Mouse (Mus musculus) adrenal gland, postnatal 25 days (tissue): Measurements from ENCODE around the gene Foxa1. TPM values are rescaled to one million over a fixed set of nuclear protein-coding genes. Genes with fewer than 3 reads are reported as not detected.

Source experiments
- DNase-seq: peaks from one replicate; pipeline ENCODE4 v3.0.0; 2021; ENCODE audit warnings: mixed read lengths
- total RNA-seq: library from RNA; stranded (reverse); gene quantifications from 2 replicates; pipeline ENCODE4 v1.2.3, GENCODE M21; 2021

Foxa1 gene
- total RNA-seq, 1 experiment from 2014 or later = not detected

DNA sequence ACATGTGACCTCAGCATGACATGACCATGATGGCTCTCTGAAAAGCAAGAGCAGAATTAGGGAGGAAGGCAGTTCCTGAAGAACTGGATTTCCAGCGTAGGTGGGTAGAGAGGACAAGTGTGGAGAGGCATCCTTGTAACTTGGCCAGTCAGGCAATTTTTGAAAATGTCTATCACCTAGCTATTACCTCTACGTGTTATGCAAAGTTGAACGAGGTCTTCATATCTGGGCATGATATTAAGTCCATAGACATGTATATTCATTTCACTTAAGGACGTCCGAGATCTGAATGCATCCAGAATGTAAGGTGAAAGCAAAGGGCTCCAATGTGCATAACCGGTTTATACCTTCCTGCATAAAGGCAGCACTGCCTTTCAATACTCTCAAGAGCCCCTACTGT lies 5.6 kb downstream of the Foxa1 start:
- no peak for DNase-seq

DNA sequence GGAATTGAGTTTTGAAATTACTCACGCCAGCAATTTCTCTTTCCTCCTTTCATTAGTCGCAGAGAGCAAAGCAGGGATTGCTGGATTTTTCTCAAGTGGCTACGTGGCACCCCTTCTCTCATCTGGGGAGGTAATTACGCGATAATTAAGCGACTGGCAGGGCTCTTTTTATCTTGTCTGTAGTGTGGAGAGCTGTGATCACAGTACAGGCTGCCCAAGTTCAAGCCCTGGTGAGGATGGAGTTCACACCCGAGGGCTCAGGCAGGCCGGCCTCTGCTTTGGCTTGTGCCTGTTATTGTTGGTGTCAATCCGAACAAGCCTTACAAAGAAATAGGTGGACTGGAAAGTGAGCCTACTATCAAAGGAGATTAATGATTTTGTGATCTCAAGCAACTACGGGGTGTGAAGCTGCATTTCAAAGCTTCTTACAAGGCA lies 7.1 kb downstream of the Foxa1 start:
- no peak for DNase-seq

DNA sequence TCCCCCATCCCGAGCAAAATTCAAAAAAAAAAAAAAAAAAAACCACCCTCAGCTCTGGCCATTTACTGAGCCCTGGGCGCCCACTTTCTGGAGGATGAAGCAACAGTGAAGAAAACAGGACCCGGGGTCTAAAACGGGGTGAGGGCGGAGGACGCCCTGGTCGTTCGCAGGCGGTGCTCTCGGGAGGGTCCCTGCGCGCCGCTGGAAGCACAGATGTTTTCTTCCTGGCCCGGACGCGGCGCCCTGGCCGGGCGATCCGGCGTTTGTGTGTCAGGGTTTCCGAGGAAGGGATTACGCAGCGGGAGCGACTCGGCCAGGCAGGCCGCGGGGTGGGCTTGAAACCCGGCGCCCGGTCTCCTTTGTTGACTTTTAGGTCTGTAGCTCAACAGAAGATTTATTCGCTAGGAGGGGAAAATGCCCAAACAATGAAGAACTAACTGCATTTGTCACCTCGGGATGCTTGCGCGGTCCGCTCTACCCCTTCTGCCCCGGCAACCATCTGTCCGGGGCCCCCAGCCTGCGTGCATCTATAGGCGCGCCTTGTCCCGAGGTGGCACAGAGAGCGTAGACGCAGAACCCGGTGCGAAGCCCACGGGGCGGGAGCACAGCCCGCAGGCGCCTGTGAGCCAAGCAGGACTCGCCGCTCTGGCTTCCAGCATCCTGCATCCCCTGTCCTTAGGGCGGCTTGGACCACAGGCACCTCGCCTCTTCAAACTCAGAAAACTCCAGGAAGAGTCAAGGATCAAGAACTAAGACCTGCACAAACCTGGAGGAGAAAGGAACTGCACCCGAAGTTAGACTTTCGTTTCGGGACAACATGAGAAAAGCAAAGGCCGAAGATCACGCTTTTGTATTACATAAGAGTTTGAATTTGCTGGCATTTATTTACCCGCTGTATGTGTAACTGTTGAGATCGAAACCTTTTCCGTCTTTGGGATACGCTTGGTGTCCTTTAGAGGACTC lies 7.8 kb downstream of the Foxa1 start:
- DNase-seq = no peak

DNA sequence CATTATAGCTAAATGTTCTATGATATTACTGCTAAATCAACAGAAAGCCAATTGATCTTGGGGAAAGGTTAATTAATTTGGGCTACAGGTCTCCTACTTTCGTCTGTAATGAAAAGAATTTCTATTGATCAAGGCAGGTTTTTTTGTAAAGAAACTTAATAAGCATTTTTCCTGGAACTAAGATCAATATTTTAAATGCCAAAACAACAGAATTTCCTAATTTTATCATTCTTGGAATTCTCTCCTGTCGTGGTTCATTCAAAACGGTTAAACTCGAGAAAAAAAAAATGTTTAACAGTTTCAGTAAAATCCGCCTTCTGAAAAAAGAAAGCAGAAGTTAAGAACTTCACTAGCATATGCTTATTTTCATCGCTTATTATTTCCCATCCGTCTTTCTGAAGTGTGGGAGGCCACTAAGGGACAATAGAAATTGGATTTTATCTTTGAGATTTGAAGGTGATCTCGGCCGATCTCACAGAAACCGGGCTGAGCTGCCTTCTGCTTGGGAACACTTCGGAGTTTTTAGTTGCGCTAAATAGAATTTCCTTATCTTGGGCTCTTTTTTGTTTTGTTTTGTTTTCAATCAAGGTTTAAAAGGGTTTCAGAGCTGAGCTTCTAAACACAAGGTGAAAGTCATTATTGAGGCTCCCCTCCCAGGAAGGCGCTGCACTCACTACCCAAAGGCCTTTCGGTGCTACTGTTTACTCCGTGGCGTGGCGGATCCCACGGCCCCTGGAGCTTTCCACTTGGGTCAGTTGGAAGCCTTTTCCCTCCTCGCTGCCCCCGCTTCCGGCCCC lies 8.7 kb downstream of the Foxa1 start:
- no peak for DNase-seq

DNA sequence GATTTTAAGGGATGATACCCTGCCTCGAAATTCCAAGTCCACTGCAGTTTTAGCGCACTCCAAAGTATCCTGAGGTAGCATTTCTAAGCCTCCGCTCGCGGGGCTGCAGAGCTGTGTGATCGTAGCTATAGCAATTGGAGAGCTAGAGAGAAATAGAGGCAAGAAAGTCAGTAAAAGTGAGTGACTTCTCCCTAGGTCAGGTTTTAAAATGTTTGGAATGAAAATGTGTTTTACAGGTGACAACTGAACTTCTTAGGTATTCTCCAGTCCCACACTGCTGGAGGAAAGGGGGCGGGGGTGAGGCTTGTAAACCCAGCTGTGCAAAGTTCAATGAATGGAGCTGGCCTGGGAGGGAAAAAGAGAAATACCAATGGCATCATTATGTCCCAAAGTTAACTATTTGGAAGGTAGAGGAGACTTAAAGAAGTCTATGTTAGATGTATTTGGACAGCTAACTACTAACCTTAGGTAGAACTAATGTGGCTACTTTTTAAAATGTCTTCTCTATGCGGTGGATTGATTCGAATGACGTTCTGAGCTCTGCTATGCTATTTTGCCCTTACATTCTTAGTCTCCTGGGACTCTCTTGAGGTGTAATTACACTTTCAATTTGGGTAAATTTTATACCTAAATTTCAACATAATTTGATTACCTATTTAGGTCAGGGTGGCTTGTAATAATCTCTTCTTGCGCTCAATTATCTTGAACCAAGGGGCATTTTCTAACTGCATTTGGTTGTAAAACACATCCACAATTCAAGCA lies 9.6 kb downstream of the Foxa1 start:
- no peak for DNase-seq

DNA sequence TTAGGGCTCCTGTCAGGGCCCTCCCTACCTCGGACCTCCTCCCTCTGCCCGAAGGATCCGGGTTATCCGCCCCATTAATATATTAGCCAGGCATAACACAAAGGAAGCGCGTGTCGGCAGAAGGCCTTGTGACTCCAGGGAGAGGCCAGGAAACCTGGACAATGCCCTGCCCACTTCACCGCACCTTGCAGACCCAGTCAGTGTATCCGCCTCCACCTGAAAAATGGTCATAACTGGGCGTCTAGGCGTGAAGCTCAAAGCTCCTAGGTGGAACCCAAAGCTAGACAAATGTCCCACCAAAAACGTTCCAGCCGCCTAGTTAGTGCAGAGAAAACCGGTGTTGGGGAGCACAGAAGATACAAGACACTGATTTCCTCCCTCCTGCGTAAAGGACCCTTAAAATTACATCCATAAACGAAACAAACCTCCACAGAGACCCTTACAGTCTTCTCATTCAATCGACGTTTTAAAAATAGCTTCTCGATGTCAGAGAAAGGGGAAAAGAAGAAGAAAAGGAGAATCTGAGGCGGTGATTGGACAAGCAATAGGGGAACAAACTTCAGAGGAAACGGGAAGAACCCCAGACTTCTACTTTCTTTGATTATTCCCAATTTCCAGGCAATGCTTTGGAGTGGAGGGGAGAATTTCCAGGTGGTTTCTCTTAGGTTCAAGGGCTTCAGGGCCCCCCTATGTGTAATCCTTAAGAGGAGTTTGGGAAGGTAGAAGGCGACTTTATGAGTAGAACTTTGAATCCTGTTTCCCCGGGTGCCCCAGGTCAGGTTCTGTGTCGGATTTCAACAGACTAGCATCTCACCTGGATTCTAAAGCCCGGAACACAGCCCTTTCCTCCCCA lies 10.4 kb downstream of the Foxa1 start:
- DNase-seq = no peak

DNA sequence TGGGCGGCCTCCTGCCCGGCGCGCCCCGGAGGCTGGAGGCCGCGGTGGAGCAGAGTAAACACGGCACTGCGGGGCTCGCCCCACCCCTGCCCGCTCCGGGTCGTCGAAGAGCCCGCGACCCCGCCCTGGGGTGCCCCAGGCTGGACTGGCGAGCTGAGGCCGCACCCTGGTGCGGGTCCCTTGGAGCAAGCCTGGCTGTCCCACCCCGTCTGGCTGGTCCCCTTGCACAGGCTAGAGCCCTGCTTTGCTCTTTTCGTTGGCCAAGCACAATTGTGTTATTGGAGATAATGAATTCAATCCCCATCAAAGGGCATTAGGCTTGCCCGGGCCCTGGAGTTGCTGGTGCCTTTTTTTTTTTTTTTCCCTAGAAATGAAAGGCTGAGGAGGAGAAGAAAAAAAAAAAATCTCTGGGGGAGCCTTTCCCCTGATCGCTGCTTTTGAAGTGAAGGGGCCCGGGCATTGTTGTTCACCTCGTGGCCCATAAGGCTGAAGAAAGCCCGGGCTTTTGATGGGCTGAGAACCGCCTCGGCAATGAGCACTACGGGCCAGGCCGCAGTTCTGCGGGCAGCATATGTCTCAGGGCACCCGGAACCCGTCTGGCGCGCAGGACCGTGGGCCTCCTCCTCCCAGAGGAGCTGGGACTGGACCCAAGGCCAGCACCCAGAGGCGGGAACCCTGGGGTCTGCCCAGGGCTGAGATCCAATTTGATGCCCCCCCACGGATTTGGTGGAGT lies 11.7 kb downstream of the Foxa1 start:
- DNase-seq = no peak

DNA sequence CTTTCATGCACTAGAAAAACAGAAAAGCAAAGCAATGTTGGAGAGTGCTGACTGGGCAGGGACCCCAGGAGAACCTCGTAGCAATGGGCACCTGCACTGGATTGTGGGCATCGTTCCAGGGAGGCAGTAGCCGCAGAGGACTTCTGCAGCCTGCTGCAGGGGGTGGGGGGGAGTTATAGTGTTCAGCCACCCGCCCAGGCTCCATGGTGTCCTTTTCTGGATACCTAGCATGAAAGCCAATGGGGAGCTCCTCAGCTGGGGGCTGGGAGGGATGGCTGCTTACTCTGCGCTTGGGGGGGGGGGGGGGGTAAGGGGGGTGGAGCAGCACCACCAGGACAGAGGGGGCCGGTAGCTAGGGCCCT lies 12.2 kb downstream of the Foxa1 start:
- no peak for DNase-seq

DNA sequence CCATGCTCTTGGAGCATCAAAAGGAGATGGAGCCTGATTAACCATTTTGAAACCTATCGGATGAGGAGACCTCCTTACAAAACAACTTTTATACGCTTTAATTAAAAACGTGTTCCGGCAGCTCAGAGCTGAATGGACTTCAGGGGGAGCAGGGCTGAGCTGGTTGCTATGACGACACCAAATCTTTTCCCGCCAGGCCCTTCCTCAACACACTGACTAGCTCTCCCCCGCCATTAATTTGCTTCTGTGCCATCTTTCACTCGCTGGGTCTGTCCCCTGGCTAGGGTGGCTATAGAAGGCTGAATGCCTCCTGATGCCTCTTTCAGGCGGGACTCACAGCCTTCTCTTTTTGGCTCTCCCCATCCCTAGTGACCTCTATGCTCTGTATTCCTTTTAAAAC lies 16.2 kb downstream of the Foxa1 start:
- no peak for DNase-seq

DNA sequence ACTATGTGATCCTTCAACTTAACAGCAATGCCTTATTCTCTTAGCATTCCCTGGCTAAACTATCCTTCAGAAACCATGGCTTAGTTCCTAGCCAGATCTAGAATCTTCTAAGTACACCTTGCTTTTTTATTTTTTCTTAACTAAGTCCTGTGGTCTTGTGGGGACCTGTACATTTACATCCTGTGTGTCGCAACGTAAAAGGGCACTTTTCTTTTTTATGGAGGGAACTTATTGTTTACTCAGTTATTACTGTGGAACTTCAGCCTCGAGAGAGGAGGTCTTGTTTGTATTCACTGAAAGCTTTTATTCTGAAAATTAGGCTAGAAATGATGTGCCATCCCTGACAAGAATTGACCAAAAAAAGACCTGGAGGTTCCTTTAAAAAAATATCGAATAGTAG lies 18.4 kb downstream of the Foxa1 start:
- DNase-seq = no peak

DNA sequence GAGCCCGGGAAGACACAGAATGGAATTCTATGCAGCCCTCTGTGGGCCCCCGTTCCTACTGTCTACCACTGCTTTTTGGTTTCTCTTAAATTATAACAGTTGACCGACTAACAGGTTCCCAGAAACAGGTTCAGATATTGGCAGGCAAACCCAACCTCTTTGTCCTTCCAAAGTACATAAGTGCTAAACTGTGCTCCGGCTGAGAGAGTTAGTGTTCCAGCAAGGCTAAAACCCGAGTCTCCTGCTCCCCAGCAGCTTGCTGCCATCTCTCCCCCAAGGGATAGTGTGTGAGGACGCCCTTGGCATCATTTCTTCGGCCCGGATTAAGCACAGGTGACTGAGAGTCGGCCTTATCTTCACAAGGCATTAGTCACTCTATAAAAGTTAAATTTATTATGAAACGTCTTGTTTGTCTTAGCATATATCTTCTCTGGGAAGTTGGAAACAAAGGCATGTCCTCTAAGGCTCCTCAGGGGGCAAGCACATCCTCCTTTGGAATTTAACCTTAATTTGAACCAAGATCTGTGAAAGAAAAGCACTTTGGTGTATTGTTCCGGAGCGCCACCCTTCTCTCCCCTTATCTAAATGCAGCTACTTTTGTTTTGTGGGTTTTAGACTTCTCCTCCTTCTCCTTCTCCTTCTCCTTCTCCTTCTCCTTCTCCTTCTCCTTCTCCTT lies 30.9 kb downstream of the Foxa1 start:
- DNase-seq = no peak

DNA sequence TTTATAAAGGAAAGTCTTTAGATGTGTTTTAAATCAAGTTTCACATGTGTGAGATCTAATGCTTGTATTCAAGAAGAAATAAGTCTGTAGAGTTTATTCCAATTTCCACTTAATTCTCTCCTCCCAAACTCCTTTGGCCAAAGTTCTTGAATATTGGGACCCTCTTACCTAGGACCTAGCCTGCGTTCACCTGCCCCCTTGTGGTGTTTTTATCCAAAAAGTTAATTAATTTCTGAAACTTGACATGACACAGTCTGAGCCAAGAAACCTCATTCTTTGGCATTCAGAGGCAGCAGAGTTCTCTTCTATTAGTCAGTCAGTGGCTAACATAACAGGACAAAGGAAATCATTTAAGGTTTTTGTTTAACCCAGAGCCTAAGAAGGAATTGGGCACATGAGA lies 32.2 kb downstream of the Foxa1 start:
- no peak for DNase-seq

DNA sequence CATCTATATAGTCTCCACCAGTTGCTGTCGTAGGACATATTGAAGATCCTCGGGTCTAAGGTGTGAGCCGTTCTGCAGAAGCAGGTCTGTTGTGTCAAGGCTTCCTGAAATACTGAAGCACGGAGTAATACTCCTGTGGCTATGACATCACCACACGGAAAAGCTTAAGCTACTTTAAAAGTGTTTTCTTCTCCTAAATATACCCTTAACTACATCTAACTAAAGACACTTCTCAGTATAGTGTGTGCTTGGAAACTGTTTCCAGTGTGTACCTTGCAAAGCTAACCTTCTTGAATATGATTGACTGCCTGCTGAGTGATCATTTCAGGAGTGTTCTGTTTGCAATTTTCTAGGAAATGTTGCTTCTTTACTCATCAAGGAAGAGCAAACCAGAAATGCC lies 35.2 kb downstream of the Foxa1 start:
- no peak for DNase-seq

DNA sequence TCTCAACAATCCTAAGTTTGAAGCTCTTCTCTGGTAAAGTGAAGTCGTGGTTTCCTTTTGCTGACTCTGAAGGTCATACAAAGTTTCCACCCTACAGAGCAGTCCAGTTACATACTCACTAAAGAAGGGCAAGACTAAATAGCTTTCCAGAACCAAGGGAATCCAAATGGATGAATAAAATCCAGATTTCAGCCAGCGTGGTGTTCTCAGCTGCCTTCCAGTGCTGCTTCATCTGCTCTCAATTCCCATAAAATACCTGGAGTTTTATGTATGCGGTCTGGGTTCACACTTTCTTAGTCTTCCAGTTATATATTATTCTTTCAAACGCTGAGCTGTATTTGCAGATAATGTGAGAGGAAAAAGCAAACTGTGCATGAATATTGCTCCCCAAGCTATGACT lies 35.6 kb downstream of the Foxa1 start:
- DNase-seq = no peak

DNA sequence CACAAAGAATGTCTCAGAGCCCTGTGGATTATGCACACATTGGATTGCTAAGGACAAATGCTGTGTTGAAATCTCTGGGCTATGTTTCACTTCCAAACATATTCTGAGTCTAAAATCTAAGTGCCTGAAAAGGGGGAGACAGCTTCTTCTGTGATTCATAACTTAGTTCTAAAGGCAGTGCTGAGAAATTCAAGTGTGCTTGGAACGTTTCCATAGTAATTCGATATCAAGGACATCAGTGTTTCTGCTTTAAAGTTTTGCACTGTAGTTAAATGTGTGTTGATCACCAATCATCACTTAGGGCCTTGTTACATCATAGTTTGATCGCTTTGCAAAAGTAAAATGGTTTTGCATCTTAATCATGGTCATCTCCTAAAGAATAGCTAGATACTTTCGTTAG lies 37.0 kb downstream of the Foxa1 start:
- DNase-seq = no peak

DNA sequence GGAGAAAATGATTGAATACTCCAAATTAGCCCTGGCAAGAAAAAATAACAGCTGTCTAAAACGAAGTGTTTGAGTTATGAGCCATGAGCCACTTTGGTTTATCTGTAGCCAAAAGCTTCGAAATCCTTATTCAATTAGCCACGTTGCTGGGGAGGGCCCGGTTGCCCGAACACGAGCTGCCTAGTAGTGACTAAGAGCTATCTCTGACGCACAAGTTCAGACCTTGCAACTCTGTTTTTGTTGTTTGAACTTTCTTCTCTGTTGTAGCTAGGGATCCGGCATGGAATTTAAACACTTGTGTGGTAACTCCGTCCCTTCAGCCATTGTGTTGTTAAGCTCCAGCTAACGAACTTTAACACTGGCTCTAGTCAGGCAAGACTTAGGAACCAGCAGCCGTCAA lies 37.8 kb downstream of the Foxa1 start:
- DNase-seq = no peak

DNA sequence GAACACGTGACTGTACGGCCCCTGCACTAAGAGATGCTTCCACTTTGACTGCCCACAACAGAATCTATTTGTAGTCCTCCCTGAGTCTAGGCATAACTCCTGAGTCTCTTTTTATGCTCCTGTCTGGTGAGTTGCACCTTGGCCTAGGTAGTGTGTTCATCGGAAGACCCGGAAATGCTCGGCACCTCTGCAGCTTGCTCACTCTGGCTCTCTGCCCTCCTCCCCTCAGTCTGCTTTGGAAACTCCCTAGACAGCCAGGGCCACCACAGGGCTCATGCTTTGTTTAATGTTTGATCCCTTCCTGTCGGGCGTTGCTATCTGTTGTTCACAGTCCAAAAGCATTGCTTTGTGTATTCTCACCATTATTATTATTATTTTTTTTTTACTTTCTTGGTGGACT lies 41.4 kb downstream of the Foxa1 start:
- DNase-seq = no peak

DNA sequence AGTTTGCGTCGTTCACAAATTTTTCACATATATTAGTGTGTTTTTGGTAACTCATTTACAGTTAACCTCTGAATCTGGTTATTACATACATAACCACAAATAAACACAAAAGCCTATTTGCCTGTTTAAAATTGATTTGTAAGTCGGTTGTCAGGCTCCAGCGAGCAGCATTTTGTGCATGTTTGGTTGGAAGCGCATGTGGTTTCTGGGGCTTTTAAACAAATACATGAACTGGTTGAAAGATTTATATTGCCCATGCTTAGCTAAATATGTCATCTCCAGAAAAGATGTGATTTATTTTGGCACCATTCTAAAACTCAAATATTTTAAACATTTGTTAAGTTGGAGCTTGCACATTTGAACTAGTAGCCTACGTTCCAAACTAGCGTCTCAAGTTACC lies 46.5 kb downstream of the Foxa1 start:
- DNase-seq = no peak

DNA sequence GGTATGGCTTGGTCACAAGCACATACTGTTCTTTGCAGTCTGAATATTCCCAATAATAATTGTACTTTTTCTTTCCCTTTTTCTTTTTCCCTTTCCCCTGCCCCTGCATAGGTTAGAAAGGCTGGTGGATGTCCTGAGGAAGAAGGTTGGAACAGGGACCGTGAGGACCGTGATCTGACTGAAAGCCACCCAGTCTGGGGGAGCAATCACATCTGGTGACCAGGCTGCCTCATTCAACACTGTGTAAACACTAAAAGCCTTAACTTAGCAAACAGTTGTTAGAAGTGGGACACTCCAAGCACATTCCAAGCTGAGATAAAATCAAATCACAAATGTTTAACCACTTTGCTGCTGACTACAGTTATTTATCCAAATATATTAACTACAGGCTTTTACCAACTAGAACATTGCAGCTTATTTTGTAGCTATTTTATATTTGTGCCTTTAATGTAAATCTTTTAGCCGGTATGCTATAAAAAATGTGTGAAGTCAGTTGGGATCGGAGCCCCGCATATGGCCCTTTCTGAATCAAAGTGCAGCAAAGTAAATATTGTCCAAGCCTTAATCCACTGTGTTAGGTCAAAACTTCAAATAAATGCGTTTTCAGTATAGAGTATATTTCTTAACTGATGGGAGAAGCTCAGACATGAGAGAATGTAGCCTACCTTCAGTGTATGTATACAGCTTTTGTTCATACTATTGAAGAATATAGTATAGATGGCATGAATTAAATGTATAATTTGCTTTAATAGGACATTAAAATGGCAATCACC lies 50.2 kb downstream of the Foxa1 start:
- DNase-seq = no peak
